Mouse (Mus musculus) ES-E14 (cell line): Measurements from ENCODE around the gene Gm10337. TPM values are rescaled to one million over a fixed set of nuclear protein-coding genes. Genes with fewer than 3 reads are reported as not detected.

ENCODE experiments used
- DNase-seq: peaks from one replicate; pipeline ENCODE4 v3.0.0-alpha.2; 2013; ENCODE audit warnings: low read depth, low spot score
- H3K27ac ChIP-seq: 2 replicates; pipeline ENCODE4 v1.5.1; 2012; ENCODE audit warnings: low read depth, mild to moderate bottlenecking, low read length, moderate library complexity, mixed read lengths; ENCODE audit not compliant: poor library complexity, insufficient read depth, severe bottlenecking
- H3K36me3 ChIP-seq: 2 replicates; pipeline ENCODE4 v1.6.1; 2012; ENCODE audit warnings: mild to moderate bottlenecking, low read length, moderate library complexity, mixed read lengths; ENCODE audit not compliant: control insufficient read depth, poor library complexity, insufficient read depth, severe bottlenecking
- H3K4me1 ChIP-seq, 2 experiments: fragments of 150-350 bp in 1 of 2; sonication (generic) in 1 of 2; 2 replicates each; pipeline ENCODE4 v1.6.1; 2012; ENCODE audit warnings: low read length in 2 of 2, mild to moderate bottlenecking in 1 of 2, mixed read lengths in 1 of 2; ENCODE audit not compliant: control insufficient read depth in 2 of 2, insufficient read depth in 2 of 2, poor library complexity in 1 of 2
- H3K4me3 ChIP-seq, 2 experiments: fragments of 150-350 bp in 1 of 2; sonication (generic) in 1 of 2; 2 replicates each; pipeline ENCODE4 v1.5.1; 2012; ENCODE audit warnings: low read length in 2 of 2, low read depth in 1 of 2, mild to moderate bottlenecking in 1 of 2, mixed read lengths in 1 of 2; ENCODE audit not compliant: insufficient read depth in 1 of 2, poor library complexity in 1 of 2, severe bottlenecking in 1 of 2
- H3K9ac ChIP-seq: 2 replicates; pipeline ENCODE4 v1.6.1; 2012; ENCODE audit warnings: low read depth, mild to moderate bottlenecking, low read length, mixed read lengths; ENCODE audit not compliant: poor library complexity, insufficient read depth, severe bottlenecking
- H3K9me3 ChIP-seq: fragments of 150-350 bp; sonication (generic); 2 replicates; pipeline ENCODE4 v1.6.1; 2012; ENCODE audit warnings: low read depth, mild to moderate bottlenecking, low read length; ENCODE audit not compliant: control insufficient read depth, insufficient read depth
- CHD2 ChIP-seq: IDR thresholded peaks from 2 replicates; pipeline ENCODE4 v1.6.1; 2014; ENCODE audit warnings: mild to moderate bottlenecking, low read depth, low read length, inconsistent platforms
- HCFC1 ChIP-seq: IDR thresholded peaks from 2 replicates; pipeline ENCODE4 v1.6.1; 2012; ENCODE audit warnings: low read length, inconsistent platforms, borderline replicate concordance; ENCODE audit not compliant: insufficient read depth
- MAFK ChIP-seq: IDR thresholded peaks from 2 replicates; pipeline ENCODE4 v1.6.1; 2014; ENCODE audit warnings: mild to moderate bottlenecking, low read depth, low read length, inconsistent platforms; ENCODE audit not compliant: insufficient read depth
- ZC3H11A ChIP-seq: IDR thresholded peaks from 2 replicates; pipeline ENCODE4 v1.6.1; 2012; ENCODE audit warnings: low read depth, mild to moderate bottlenecking, inconsistent platforms, low read length, borderline replicate concordance
- ZNF384 ChIP-seq: IDR thresholded peaks from 2 replicates; pipeline ENCODE4 v1.6.1; 2012; ENCODE audit warnings: low read depth, low read length, inconsistent platforms
- in situ Hi-C, 2 experiments: fragments of 600-800 bp; cut with MboI; formaldehyde crosslinking; loops; one replicate each; pipeline ENCODE4 v1.15.1; 2025; ENCODE audit warnings: low sequenced_read_pairs in 2 of 2, inconsistent platforms in 1 of 2; ENCODE audit not compliant: unreplicated experiment in 2 of 2
- total RNA-seq: library from RNA; depleted of rRNA; stranded (reverse); fragments of 300-350 nt; gene quantifications from 2 replicates; pipeline ENCODE4 v1.2.3, GENCODE M21; 2012

Gm10337 gene
- total RNA-seq, 1 experiment: not detected

DNA sequence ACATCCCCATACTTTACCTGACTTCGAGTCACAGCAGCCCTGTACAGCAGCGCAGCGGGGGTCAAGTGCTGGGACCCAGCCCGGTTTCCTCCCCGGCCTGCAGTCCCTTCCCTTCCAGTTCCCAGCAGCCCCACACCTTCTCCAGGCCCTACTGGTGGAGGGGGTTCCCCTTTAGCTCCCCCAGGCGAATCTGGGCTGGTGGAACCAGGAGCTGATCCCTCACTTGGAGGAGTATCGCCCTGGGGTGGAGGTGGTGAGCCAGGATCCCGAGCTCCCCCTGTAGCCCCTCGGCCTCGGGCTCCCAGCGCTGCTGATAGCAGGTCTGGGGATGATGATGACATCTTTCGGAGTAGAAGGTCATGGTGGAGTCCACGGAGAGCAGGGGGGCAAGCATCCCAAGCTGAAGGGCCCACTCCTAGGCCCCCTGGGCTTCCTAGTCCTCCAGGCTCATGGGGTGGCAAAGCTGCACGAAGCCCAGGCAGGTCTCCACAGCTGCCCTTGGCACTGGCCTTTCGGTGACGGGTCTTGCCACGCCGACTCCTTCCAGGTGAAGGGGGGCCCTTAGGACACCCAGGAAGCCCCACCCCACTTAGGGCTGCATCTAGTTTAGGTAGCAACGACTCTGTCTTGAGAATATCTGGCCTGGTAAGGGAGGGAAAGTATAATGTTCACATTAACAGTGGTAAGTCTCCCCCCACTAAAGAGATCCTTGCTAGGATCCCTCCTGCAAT, 2.3 kb upstream of the Gm10337 start:
- Histone ChIP-seq H3K4me3 (no peak overlapping the region), H3K9ac (no peak overlapping the region), H3K9me3 (no peaks in the 10 kb centered on the region), H3K4me1 (peaks cover 0 to 12% of the 10 kb centered on the region in 2 experiments; a peak in 2 of 4 replicates), H3K27ac (no peak overlapping the region), H3K36me3 (peaks cover 53% of the 10 kb centered on the region)
- in situ Hi-C loops: no loop called here
- TF ChIP-seq CHD2: no peak
- TF ChIP-seq ZC3H11A: no peak
- TF ChIP-seq MAFK: no peak
- no peak for TF ChIP-seq HCFC1
- no peak for TF ChIP-seq ZNF384
- DNase-seq: no peak

DNA sequence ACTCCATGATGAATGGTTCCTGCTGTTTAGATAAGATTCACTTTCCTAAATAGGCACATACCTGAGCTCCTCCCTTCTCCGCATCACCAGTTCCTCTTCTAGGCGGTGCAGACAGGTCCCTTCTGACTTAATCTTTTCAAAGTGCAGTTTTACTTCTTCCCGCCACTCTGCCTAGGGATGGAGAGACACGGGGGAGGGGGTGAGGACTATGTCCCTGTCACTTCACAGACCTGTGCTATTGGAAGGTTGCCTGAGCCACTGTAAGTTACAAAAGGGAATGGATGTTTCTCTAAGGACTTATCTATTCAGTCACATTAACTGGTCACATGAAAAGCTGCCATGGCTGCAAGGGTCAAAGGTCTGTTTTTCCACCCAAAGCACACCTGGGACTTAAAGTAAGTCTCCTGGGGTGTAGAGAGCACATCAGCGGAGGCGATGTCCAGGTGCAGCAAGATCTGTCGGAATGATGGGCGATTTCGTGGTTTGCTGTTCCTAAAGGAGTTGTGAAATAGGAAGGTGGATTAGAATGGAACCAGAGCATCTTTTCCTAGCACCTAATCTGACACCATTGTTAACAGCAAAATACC, 1.2 kb upstream of the Gm10337 start:
- Histone ChIP-seq H3K9me3 (no peaks in the 10 kb centered on the region), H3K36me3 (peaks cover 51% of the 10 kb centered on the region), H3K9ac (no peak overlapping the region), H3K4me3 (no peak overlapping the region), H3K27ac (no peak overlapping the region), H3K4me1 (peaks cover 0 to 12% of the 10 kb centered on the region in 2 experiments; a peak in 2 of 4 replicates)
- TF ChIP-seq ZC3H11A (no peak), ZNF384 (no peak), HCFC1 (no peak), MAFK (no peak), CHD2 (no peak)
- in situ Hi-C loops: no loop called here
- DNase-seq: no peak

DNA sequence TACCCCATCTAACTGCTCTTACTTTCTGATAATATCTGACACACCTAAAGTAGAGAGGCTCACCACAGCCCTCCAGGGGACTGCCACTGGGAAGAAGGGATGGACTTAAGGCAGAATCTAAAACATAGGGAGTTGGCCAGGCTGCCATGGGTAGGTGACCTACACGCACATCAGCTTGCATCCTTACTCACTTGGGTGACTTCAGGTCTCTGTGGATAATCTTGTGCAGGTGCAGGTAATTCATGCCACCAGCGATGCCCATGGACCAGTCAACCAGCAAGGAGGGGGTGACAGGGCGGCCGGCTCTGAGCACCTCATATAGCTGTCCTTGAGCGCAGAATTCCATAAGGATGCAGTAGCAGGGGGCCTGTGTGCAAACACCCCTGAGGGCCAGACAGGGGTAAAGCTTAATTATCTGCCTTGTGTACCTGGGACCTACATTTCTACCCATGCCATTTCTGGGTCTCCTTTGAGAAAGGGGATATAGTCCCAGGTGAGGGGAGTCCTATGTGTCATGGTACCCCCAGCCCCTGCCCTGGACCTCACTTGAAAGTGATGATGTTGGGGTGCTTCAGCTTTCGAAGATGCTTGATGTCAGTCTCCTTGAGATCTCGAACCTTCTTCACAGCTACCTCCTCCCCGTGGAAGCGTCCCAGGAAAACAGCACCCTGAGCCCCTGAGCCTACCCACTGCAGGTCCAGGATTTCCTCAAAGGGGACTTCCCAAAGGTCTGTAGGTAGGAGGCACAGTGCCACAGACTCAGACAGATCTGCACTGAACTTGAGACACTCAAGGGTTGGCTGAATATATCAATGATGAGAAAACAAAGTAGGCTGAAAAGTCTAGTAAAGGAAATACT, 631 bp downstream of the Gm10337 start:
- Histone ChIP-seq H3K4me3 (no peak overlapping the region), H3K27ac (no peak overlapping the region), H3K9me3 (no peaks in the 10 kb centered on the region), H3K9ac (no peak overlapping the region), H3K36me3 (peaks cover 45% of the 10 kb centered on the region), H3K4me1 (peaks cover 0 to 14% of the 10 kb centered on the region in 2 experiments; a peak in 3 of 4 replicates)
- TF ChIP-seq MAFK (no peak), CHD2 (0 out of 2 replicates have a peak, but pooled peaks have one; percentile 20), ZNF384 (no peak)
- in situ Hi-C loops: no loop called here
- DNase-seq: no peak

GRCm38 (mm10) chr15:102505073-102505769, 1.7 kb downstream of the Gm10337 start:
- in situ Hi-C loops: no loop called here
- Histone ChIP-seq H3K4me3 (no peak overlapping the region), H3K9me3 (no peaks in the 10 kb centered on the region), H3K9ac (no peak overlapping the region), H3K27ac (no peak overlapping the region), H3K36me3 (peaks cover 42% of the 10 kb centered on the region), H3K4me1 (peaks cover 0 to 12% of the 10 kb centered on the region in 2 experiments; a peak in 3 of 4 replicates)
- TF ChIP-seq MAFK: no peak
- TF ChIP-seq ZC3H11A: no peak
- TF ChIP-seq CHD2: no peak
- no peak for TF ChIP-seq HCFC1
- no peak for TF ChIP-seq ZNF384
- DNase-seq: no peak
